Mouse (Mus musculus): ENCODE measurements around the gene Tctn1. TPM values are rescaled to one million over a fixed set of nuclear protein-coding genes. Genes with fewer than 3 reads are reported as not detected.
A peak's percentile ranks its signal among the peaks of the same experiment; 100 is the strongest.
"Not testable (repeated sequence)": the region's sequence is repeated elsewhere in the genome, so short reads cannot be mapped to it uniquely, and the experiment has no call there.

Gene Tctn1
- total RNA-seq, 2 experiments from 2014 or later, result 4.3 to 4.6 TPM

GRCm38 (mm10) chr5:122228271-122228765 is 35.9 kb downstream of the Tctn1 start:
- intact Hi-C loops (cut with DNase I), result no loop called here
- DNase-seq, result no peak

- DNase-seq, result no peak
- intact Hi-C loops (cut with DNase I), result no loop called here
Measured at GRCm38 (mm10) chr5:122224291-122224690, 40.0 kb downstream of the Tctn1 start.

DNA sequence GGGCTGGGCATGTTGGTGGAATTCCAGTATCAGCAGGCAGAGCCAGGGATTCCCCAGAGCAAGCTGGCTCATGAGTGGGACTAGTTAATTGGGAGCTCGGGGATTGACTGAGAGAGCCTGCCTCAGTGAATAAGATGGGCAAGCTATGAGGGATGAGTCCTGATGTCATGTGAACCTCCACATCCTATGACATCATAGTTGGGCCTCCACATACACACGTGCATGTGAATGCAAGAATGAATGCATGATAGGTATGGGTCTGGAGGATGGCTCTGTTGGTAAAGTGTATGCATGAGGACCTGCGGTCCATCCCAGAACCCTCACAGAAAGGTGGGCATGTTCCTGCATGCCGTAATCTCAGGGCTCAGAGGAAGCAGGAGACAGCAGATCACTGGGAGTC is 43.2 kb downstream of the Tctn1 start:
- DNase-seq, result no peak
- intact Hi-C loops (cut with DNase I), result no loop called here

- DNase-seq, result no peak
- intact Hi-C loops (cut with DNase I), result no loop called here
Measured at GRCm38 (mm10) chr5:122219655-122220629, 44.3 kb downstream of the Tctn1 start.

- intact Hi-C loops (cut with DNase I), result no loop called here
- no peak for DNase-seq
Measured at GRCm38 (mm10) chr5:122218928-122219327, 45.3 kb downstream of the Tctn1 start.

- DNase-seq, result no peak
- intact Hi-C loops (cut with DNase I), result no loop called here
Measured at GRCm38 (mm10) chr5:122218109-122218905, 46.0 kb downstream of the Tctn1 start.

- intact Hi-C loops (cut with DNase I), result no loop called here
- DNase-seq, result no peak
Measured at GRCm38 (mm10) chr5:122217636-122218035, 46.6 kb downstream of the Tctn1 start.

DNA sequence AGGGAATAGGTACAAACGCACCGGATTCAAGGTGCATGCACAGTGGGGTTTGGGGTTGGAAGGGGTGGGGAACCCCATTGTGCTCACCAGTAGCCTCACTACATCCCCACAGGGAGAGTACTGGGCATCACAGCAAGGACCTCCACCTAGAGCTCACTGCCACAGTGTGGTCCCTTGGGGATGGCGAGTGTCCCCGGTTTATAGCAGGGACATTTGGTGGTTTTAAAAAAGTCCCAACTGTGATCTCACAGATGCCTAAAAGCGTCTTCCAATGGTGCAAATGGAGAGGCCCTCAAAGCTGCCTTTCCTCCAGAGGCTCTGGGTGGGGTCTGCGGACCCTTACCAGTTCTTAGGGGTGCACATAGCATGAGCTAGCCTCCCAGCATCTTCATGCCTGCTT is 50.4 kb downstream of the Tctn1 start:
- no peak for DNase-seq
- intact Hi-C loops (cut with DNase I), result no loop called here

- intact Hi-C loops (cut with DNase I); DNase-seq: not testable (repeated sequence)
Measured at GRCm38 (mm10) chr5:122212820-122213219, 51.4 kb downstream of the Tctn1 start.

- no peak for DNase-seq
- intact Hi-C loops (cut with DNase I), result no loop called here
Measured at GRCm38 (mm10) chr5:122212125-122212524, 52.1 kb downstream of the Tctn1 start.

GRCm38 (mm10) chr5:122210890-122211289 is 53.4 kb downstream of the Tctn1 start:
- intact Hi-C loops (cut with DNase I), result no loop called here
- no peak for DNase-seq

- DNase-seq, result peak; percentile 60 to 66
- intact Hi-C loops (cut with DNase I), result no loop called here
Measured at GRCm38 (mm10) chr5:122209591-122210368, 54.5 kb downstream of the Tctn1 start.

- no peak for DNase-seq
- intact Hi-C loops (cut with DNase I), result no loop called here
Measured at GRCm38 (mm10) chr5:122208909-122209308, 55.4 kb downstream of the Tctn1 start.

DNA sequence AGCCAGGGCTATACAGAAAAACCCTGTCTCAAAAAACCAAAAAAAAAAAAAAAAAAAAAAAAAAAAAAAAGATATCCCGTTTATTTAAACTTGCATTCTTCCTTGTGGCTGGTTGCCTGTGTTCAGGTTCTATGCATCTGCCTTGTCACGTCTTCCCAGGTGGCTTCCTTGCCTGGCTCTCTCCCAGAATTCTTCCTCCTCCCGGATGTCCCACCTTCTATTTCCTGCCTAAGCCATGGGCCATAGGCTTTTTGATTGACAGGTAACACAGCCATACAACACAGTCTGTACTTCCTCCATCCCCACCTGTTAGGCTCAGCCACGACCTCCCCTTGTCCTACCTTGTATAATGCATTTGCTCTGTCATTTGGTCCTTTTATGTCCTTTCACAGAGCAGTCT is 57.8 kb downstream of the Tctn1 start, which contains the start of gene Hvcn1:
Gene Hvcn1, plus strand, starts transcription at position 330 of the 400 bp plus-strand sequence.
- DNase-seq, result no peak
- intact Hi-C loops (cut with DNase I), result no loop called here

DNA sequence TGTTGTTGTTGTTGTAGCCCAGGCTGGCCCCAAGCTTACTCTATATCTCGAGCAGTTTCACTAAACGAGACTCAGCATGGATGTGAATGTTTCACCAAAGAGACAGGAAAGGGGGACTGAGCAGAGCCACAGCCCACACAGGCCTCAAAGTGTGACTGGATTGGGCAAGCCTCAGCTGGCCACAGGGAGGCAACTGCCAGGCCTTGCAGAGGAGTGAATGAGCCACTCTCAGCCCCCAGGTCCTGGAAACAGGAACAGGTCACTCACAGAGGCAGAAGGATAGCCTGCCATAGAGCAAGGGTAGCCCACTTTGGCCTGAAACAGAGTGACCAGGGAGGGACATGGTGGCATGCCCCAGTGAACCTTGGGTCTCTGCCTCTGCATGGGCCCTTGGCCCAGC is 60.1 kb downstream of the Tctn1 start:
- DNase-seq, result no peak
- intact Hi-C loops (cut with DNase I), result no loop called here

DNA sequence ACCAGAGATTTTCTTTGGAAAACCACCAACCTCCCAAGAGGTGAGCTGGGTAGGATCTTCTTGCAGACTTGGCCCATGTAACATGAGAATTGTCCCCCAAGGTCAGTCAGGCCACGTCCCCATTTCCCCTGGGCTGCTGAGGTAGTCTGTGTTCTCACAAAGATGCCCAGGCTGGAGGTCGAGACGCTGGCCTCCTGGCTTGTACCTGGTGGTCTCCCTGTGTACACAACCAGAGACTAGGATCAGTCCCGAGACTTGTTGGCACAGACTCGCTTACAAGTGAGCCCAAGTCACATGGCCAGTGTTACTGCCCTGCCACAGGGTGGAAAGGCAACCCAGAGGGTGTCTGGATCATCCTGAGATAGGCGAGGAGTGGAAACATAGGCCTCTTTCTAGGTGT is 62.4 kb downstream of the Tctn1 start:
- no peak for DNase-seq
- intact Hi-C loops (cut with DNase I), result no loop called here

GRCm38 (mm10) chr5:122200872-122201271 is 63.4 kb downstream of the Tctn1 start:
- intact Hi-C loops (cut with DNase I), result no loop called here
- DNase-seq, result no peak

DNA sequence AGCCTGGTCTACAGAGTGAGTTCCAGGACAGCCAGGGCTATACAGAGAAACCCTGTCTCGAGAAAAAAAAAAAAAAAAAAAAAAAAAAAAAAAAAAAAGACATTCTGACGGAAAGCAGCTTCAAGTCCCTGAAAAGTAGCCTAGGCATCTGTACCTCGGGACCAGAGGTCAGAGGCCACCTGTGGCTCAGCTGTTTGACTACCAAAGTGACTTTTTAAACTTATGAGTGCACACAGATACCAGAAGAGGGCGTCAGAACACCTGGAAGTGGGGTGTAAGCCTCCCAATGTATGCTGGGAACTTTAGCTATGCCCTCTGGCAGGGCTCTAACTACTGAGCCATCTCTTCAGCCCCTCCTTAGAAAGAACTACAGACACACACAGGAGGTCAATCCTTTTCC is 71.9 kb downstream of the Tctn1 start:
- DNase-seq, result no peak
- intact Hi-C loops (cut with DNase I), result no loop called here

DNA sequence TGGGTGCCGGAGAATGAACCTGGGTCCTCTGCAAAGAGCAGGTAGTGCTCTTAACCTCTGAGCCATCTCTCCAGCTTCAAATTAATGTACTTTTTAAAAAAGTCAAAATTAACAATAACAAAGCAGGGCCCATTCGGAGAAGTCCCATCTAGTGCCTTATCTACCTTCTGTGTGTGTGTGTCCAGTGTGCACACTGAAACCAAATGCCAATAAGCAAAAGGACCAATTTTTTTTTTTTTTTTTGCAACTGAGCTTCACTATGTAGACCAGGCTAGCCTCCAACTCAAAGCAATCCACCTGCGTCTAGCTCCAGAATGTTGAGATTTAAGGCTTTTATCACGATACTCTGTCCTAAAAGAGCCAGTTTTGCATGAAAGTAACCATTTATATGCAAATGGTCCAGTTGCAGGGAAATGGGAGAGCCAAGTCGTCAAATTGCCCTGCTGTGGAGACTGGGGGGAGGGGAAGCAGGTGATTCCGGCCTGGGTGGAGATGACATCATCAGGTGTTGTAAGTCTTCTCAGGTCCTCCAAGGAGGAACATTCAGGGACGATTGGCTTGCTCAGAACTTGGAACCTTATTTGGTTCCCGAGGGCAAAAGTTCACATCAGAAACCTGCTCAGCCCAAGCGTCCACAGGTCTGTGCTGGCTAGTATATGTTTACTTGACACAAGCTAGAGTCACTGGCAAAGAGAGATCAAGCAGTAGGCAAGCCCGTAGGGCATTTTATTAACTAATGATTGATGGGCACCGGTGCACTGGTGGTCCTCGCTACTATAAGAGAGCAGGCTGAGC is 72.8 kb downstream of the Tctn1 start:
- intact Hi-C loops (cut with DNase I), result no loop called here
- DNase-seq, result no peak

GRCm38 (mm10) chr5:122190465-122190864 is 73.8 kb downstream of the Tctn1 start:
- intact Hi-C loops (cut with DNase I), result no loop called here
- DNase-seq, result no peak

Measured in heart, postnatal 36 days (tissue).